Mouse (Mus musculus): Measurements from ENCODE around the gene Rab6b.

Gene Rab6b

GRCm38 (mm10) chr9:103108943-103109670 lies 2.5 kb upstream of the Rab6b start:
- DNase-seq, result peak; percentile 32

- DNase-seq, result no peak
These were observed 1.7 kb upstream of the Rab6b start for GRCm38 (mm10) chr9:103109911-103110310.

- DNase-seq, result no peak
These were observed 673 bp upstream of the Rab6b start for GRCm38 (mm10) chr9:103110727-103111501.

- peak; percentile 59 for DNase-seq
These were observed 1.1 kb downstream of the Rab6b start for GRCm38 (mm10) chr9:103112471-103113271.

- peak; percentile 43 for DNase-seq
These were observed 1.8 kb downstream of the Rab6b start for GRCm38 (mm10) chr9:103113351-103113750.

- peak; percentile 13 for DNase-seq
These were observed 2.7 kb downstream of the Rab6b start for GRCm38 (mm10) chr9:103114326-103114725.

GRCm38 (mm10) chr9:103114901-103115300 lies 3.3 kb downstream of the Rab6b start:
- peak; percentile 18 for DNase-seq

- DNase-seq, result no peak
These were observed 5.4 kb downstream of the Rab6b start for GRCm38 (mm10) chr9:103116941-103117340.

GRCm38 (mm10) chr9:103117495-103117894 lies 5.9 kb downstream of the Rab6b start:
- no peak for DNase-seq

GRCm38 (mm10) chr9:103117951-103118350 lies 6.4 kb downstream of the Rab6b start:
- no peak for DNase-seq

- DNase-seq, result no peak
These were observed 7.2 kb downstream of the Rab6b start for GRCm38 (mm10) chr9:103118651-103119275.

- DNase-seq, result no peak
These were observed 8.2 kb downstream of the Rab6b start for GRCm38 (mm10) chr9:103119781-103120180.

- no peak for DNase-seq
These were observed 8.6 kb downstream of the Rab6b start for GRCm38 (mm10) chr9:103120231-103120630.

GRCm38 (mm10) chr9:103121546-103121945 lies 10.0 kb downstream of the Rab6b start:
- DNase-seq, result no peak

- DNase-seq, result no peak
These were observed 13.2 kb downstream of the Rab6b start for GRCm38 (mm10) chr9:103124746-103125145.

GRCm38 (mm10) chr9:103133493-103134124 lies 22.0 kb downstream of the Rab6b start:
- no peak for DNase-seq

- DNase-seq, result no peak
These were observed 23.0 kb downstream of the Rab6b start for GRCm38 (mm10) chr9:103134450-103135030.

- DNase-seq, result no peak
These were observed 27.9 kb downstream of the Rab6b start for GRCm38 (mm10) chr9:103139481-103139880.

- no peak for DNase-seq
These were observed 28.8 kb downstream of the Rab6b start for GRCm38 (mm10) chr9:103140384-103140783.

GRCm38 (mm10) chr9:103141266-103141665 lies 29.7 kb downstream of the Rab6b start:
- DNase-seq, result no peak

- DNase-seq, result no peak
These were observed 32.3 kb downstream of the Rab6b start for GRCm38 (mm10) chr9:103143881-103144280.

GRCm38 (mm10) chr9:103145351-103145750 lies 33.8 kb downstream of the Rab6b start:
- DNase-seq, result no peak
